Mouse (Mus musculus): ENCODE measurements at regions not wholly inside any gene's neighbourhood (a gene's known extent, or its start where the extent isn't known, plus 50 kb on each side); places are given as distances from the start of the nearest gene placed in this dataset.

- DNase-seq: no peak
Measured at GRCm38 (mm10) chr17:75894934-75895333, 343.2 kb upstream of the Fam98a start.

- DNase-seq: no peak
Measured at GRCm38 (mm10) chr17:75893559-75893958, 341.8 kb upstream of the Fam98a start.

GRCm38 (mm10) chr17:75892156-75892555 lies 340.4 kb upstream of the Fam98a start:
- no peak for DNase-seq

- DNase-seq: no peak
Measured at GRCm38 (mm10) chr17:75891564-75891963, 339.8 kb upstream of the Fam98a start.

- DNase-seq: no peak
Measured at GRCm38 (mm10) chr17:75877848-75878247, 326.1 kb upstream of the Fam98a start.

- DNase-seq: no peak
Measured at GRCm38 (mm10) chr17:75876895-75877294, 325.1 kb upstream of the Fam98a start.

GRCm38 (mm10) chr17:75874535-75874934 lies 322.8 kb upstream of the Fam98a start:
- DNase-seq: no peak

GRCm38 (mm10) chr17:75870492-75870891 lies 318.7 kb upstream of the Fam98a start:
- peak; percentile 17 for DNase-seq

GRCm38 (mm10) chr17:75857015-75857414 lies 305.3 kb upstream of the Fam98a start:
- DNase-seq: no peak

GRCm38 (mm10) chr17:75815997-75816626 lies 264.4 kb upstream of the Fam98a start:
- DNase-seq: no peak

- no peak for DNase-seq
Measured at GRCm38 (mm10) chr17:75812163-75812562, 260.4 kb upstream of the Fam98a start.

GRCm38 (mm10) chr17:75808524-75809326 lies 257.0 kb upstream of the Fam98a start:
- no peak for DNase-seq

GRCm38 (mm10) chr17:75808025-75808424 lies 256.3 kb upstream of the Fam98a start:
- no peak for DNase-seq

GRCm38 (mm10) chr17:75804358-75804757 lies 252.6 kb upstream of the Fam98a start:
- DNase-seq: no peak

- DNase-seq: no peak
Measured at GRCm38 (mm10) chr17:75796380-75796779, 244.6 kb upstream of the Fam98a start.

- DNase-seq: no peak
Measured at GRCm38 (mm10) chr17:75795772-75796171, 244.0 kb upstream of the Fam98a start.

- no peak for DNase-seq
Measured at GRCm38 (mm10) chr17:75779770-75780169, 228.0 kb upstream of the Fam98a start.

GRCm38 (mm10) chr17:75776611-75777010 lies 224.9 kb upstream of the Fam98a start:
- no peak for DNase-seq

- DNase-seq: no peak
Measured at GRCm38 (mm10) chr17:75775518-75775917, 223.8 kb upstream of the Fam98a start.

- DNase-seq: no peak
Measured at GRCm38 (mm10) chr17:75772861-75773260, 221.1 kb upstream of the Fam98a start.

- no peak for DNase-seq
Measured at GRCm38 (mm10) chr17:75768654-75769053, 216.9 kb upstream of the Fam98a start.

- DNase-seq: peak; percentile 68
Measured at GRCm38 (mm10) chr17:75763391-75763790, 211.6 kb upstream of the Fam98a start.

- DNase-seq: no peak
Measured at GRCm38 (mm10) chr17:75756487-75756886, 204.7 kb upstream of the Fam98a start.

- no peak for DNase-seq
Measured at GRCm38 (mm10) chr17:75716458-75716857, 164.7 kb upstream of the Fam98a start.
